Mouse (Mus musculus) ES-E14 (cell line): ENCODE results near the gene Capn11. TPM values are rescaled to one million over a fixed set of nuclear protein-coding genes. Genes with fewer than 3 reads are reported as not detected.

Experiments
- DNase-seq: peaks from one replicate; pipeline ENCODE4 v3.0.0-alpha.2; 2013; ENCODE audit warnings: low read depth, low spot score
- H3K27ac ChIP-seq: 2 replicates; pipeline ENCODE4 v1.5.1; 2012; ENCODE audit warnings: low read depth, mild to moderate bottlenecking, low read length, moderate library complexity, mixed read lengths; ENCODE audit not compliant: poor library complexity, insufficient read depth, severe bottlenecking
- H3K36me3 ChIP-seq: 2 replicates; pipeline ENCODE4 v1.6.1; 2012; ENCODE audit warnings: mild to moderate bottlenecking, low read length, moderate library complexity, mixed read lengths; ENCODE audit not compliant: control insufficient read depth, poor library complexity, insufficient read depth, severe bottlenecking
- H3K4me1 ChIP-seq, 2 experiments: fragments of 150-350 bp in 1 of 2; sonication (generic) in 1 of 2; 2 replicates each; pipeline ENCODE4 v1.6.1; 2012; ENCODE audit warnings: low read length in 2 of 2, mild to moderate bottlenecking in 1 of 2, mixed read lengths in 1 of 2; ENCODE audit not compliant: control insufficient read depth in 2 of 2, insufficient read depth in 2 of 2, poor library complexity in 1 of 2
- H3K4me3 ChIP-seq, 2 experiments: fragments of 150-350 bp in 1 of 2; sonication (generic) in 1 of 2; 2 replicates each; pipeline ENCODE4 v1.5.1; 2012; ENCODE audit warnings: low read length in 2 of 2, low read depth in 1 of 2, mild to moderate bottlenecking in 1 of 2, mixed read lengths in 1 of 2; ENCODE audit not compliant: insufficient read depth in 1 of 2, poor library complexity in 1 of 2, severe bottlenecking in 1 of 2
- H3K9ac ChIP-seq: 2 replicates; pipeline ENCODE4 v1.6.1; 2012; ENCODE audit warnings: low read depth, mild to moderate bottlenecking, low read length, mixed read lengths; ENCODE audit not compliant: poor library complexity, insufficient read depth, severe bottlenecking
- H3K9me3 ChIP-seq: fragments of 150-350 bp; sonication (generic); 2 replicates; pipeline ENCODE4 v1.6.1; 2012; ENCODE audit warnings: low read depth, mild to moderate bottlenecking, low read length; ENCODE audit not compliant: control insufficient read depth, insufficient read depth
- CHD2 ChIP-seq: IDR thresholded peaks from 2 replicates; pipeline ENCODE4 v1.6.1; 2014; ENCODE audit warnings: mild to moderate bottlenecking, low read depth, low read length, inconsistent platforms
- HCFC1 ChIP-seq: IDR thresholded peaks from 2 replicates; pipeline ENCODE4 v1.6.1; 2012; ENCODE audit warnings: low read length, inconsistent platforms, borderline replicate concordance; ENCODE audit not compliant: insufficient read depth
- MAFK ChIP-seq: IDR thresholded peaks from 2 replicates; pipeline ENCODE4 v1.6.1; 2014; ENCODE audit warnings: mild to moderate bottlenecking, low read depth, low read length, inconsistent platforms; ENCODE audit not compliant: insufficient read depth
- ZC3H11A ChIP-seq: IDR thresholded peaks from 2 replicates; pipeline ENCODE4 v1.6.1; 2012; ENCODE audit warnings: low read depth, mild to moderate bottlenecking, inconsistent platforms, low read length, borderline replicate concordance
- ZNF384 ChIP-seq: IDR thresholded peaks from 2 replicates; pipeline ENCODE4 v1.6.1; 2012; ENCODE audit warnings: low read depth, low read length, inconsistent platforms
- in situ Hi-C, 2 experiments: fragments of 600-800 bp; cut with MboI; formaldehyde crosslinking; loops; one replicate each; pipeline ENCODE4 v1.15.1; 2025; ENCODE audit warnings: low sequenced_read_pairs in 2 of 2, inconsistent platforms in 1 of 2; ENCODE audit not compliant: unreplicated experiment in 2 of 2
- total RNA-seq: library from RNA; depleted of rRNA; stranded (reverse); fragments of 300-350 nt; gene quantifications from 2 replicates; pipeline ENCODE4 v1.2.3, GENCODE M21; 2012

Capn11 gene
- total RNA-seq, 1 experiment: not detected

GRCm38 (mm10) chr17:45698368-45698767 lies 39.2 kb upstream of the Capn11 start:
- no peak for DNase-seq
- TF ChIP-seq CHD2: no peak
- no peak for TF ChIP-seq ZC3H11A
- no peak for TF ChIP-seq ZNF384
- no peak for TF ChIP-seq MAFK
- no peak for TF ChIP-seq HCFC1
- Histone ChIP-seq H3K36me3 (peaks cover 5% of the 10 kb centered on the region; the same call in 1 of the 2 replicates), H3K27ac (no peak overlapping the region), H3K9ac (no peak overlapping the region), H3K4me3 (no peak overlapping the region), H3K9me3 (no peaks in the 10 kb centered on the region), H3K4me1 (peaks cover 9 to 28% of the 10 kb centered on the region in 2 experiments; a peak in 3 of 4 replicates)
- in situ Hi-C loops: no loop called here

- Histone ChIP-seq H3K4me1 (peaks cover 9 to 25% of the 10 kb centered on the region in 2 experiments; a peak in 3 of 4 replicates), H3K4me3 (peak overlapping the region; percentile 53 to 63; a peak in 3 of 4 replicates), H3K36me3 (peaks cover 5% of the 10 kb centered on the region; the same call in 1 of the 2 replicates), H3K9me3 (no peaks in the 10 kb centered on the region), H3K27ac (peak overlapping the region; percentile 48), H3K9ac (peak overlapping the region; percentile 72; the same call in 1 of the 2 replicates)
- in situ Hi-C loops: no loop called here
- no peak for DNase-seq
- no peak for TF ChIP-seq CHD2
- no peak for TF ChIP-seq ZC3H11A
- no peak for TF ChIP-seq MAFK
- no peak for TF ChIP-seq ZNF384
- no peak for TF ChIP-seq HCFC1
These were observed 37.9 kb upstream of the Capn11 start for GRCm38 (mm10) chr17:45696981-45697380.

GRCm38 (mm10) chr17:45695227-45696120 lies 36.3 kb upstream of the Capn11 start:
- Histone ChIP-seq H3K9ac (peak overlapping the region; percentile 67), H3K4me3 (peak overlapping the region; percentile 34 to 39)
- DNase-seq: no peak

GRCm38 (mm10) chr17:45693812-45694565 lies 34.9 kb upstream of the Capn11 start:
- Histone ChIP-seq H3K9ac (no peak overlapping the region), H3K4me3 (0 out of 4 replicates have a peak overlapping the region, but pooled peaks of 1 of the 2 experiments have one; percentile 1), H3K27ac (no peak overlapping the region), H3K4me1 (peaks cover 9 to 18% of the 10 kb centered on the region in 2 experiments; a peak in 3 of 4 replicates), H3K9me3 (no peaks in the 10 kb centered on the region), H3K36me3 (peaks cover 5% of the 10 kb centered on the region; the same call in 1 of the 2 replicates)
- DNase-seq: no peak
- TF ChIP-seq MAFK (no peak), CHD2 (no peak), ZNF384 (no peak), ZC3H11A (no peak), HCFC1 (no peak)
- in situ Hi-C loops: no loop called here

More at GRCm38 (mm10) chr17:45695227-45696120, 36.3 kb upstream of the Capn11 start:
- TF ChIP-seq MAFK (peak; percentile 93), CHD2 (no peak)
- peak overlapping the region; percentile 69 for H3K27ac ChIP-seq
- H3K4me1 ChIP-seq: peaks cover 9 to 22% of the 10 kb centered on the region in 2 experiments; a peak in 3 of 4 replicates
- no peaks in the 10 kb centered on the region for H3K9me3 ChIP-seq
- in situ Hi-C loops: no loop called here
- H3K36me3 ChIP-seq: peaks cover 5% of the 10 kb centered on the region; the same call in 1 of the 2 replicates
